Mouse (Mus musculus) kidney, embryonic 16.5 days (tissue): ENCODE data around the gene G3bp2. TPM values are rescaled to one million over a fixed set of nuclear protein-coding genes. Genes with fewer than 3 reads are reported as not detected.

ENCODE experiments used
- polyA plus RNA-seq: library from polyadenylated mRNA; unstranded; fragments of >200 nt; fragmentation: Nextera tagmentation; extraction: Ambion mirVana; gene quantifications from 2 replicates; pipeline ENCODE4 v1.2.1, GENCODE M21; 2015

Gene G3bp2
- polyA plus RNA-seq, 1 experiment from 2014 or later = 155 TPM

Other genes with a start within 250 kb of the G3bp2 start
- gene Rchy1, start 120.7 kb downstream of the G3bp2 start, polyA plus RNA-seq = 74.4 and 77.1 TPM in 2 replicates
- gene Odaph, start 96.2 kb downstream of the G3bp2 start, polyA plus RNA-seq = not detected in 2 replicates
- 1.6 TPM in 2 replicates for gene Cdkl2, start 39.8 kb downstream of the G3bp2 start, polyA plus RNA-seq
- 40.0 and 40.5 TPM in 2 replicates for gene Uso1, start 54.2 kb upstream of the G3bp2 start, polyA plus RNA-seq
- 0.37 and 0.45 TPM in 2 replicates for gene U90926, start 131.7 kb upstream of the G3bp2 start, polyA plus RNA-seq
- 0.10 and 0.37 TPM in 2 replicates for gene Ppef2, start 172.6 kb upstream of the G3bp2 start, polyA plus RNA-seq
- 24.2 and 24.3 TPM in 2 replicates for gene Naaa, start 194.5 kb upstream of the G3bp2 start, polyA plus RNA-seq
- 39.2 and 42.6 TPM in 2 replicates for gene Sdad1, start 226.8 kb upstream of the G3bp2 start, polyA plus RNA-seq
- gene Cxcl9, start 244.4 kb upstream of the G3bp2 start, polyA plus RNA-seq = not detected in 2 replicates
- gene Art3, start 248.1 kb upstream of the G3bp2 start, polyA plus RNA-seq = 2.6 and 3.5 TPM in 2 replicates